Mouse (Mus musculus): ENCODE measurements at regions not wholly inside any gene's neighbourhood (a gene's known extent, or its start where the extent isn't known, plus 50 kb on each side); places are given as distances from the start of the nearest gene placed in this dataset.

DNA sequence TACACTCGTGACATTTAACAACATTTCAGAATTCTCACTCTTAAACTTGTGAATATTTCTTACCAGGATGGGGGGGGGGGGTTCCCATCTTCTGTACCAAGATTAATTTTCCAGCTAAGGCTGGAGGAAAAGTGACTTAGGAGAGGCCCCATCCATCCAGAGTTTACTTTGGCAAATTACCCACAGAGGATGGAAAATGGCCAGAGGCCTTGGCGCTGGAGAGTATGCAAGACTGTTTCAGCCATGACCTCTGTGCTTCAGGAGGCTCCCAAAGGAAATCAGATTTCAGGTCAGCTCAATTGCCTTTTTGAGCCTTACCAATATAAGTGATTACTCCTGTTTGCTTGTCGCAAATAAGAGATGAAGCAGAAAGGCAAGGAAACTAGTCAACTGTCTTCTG, 143.4 kb upstream of the F930015N05Rik start:
- no peak for DNase-seq

GRCm38 (mm10) chr11:64586056-64586455, 149.6 kb upstream of the F930015N05Rik start:
- no peak for DNase-seq

DNA sequence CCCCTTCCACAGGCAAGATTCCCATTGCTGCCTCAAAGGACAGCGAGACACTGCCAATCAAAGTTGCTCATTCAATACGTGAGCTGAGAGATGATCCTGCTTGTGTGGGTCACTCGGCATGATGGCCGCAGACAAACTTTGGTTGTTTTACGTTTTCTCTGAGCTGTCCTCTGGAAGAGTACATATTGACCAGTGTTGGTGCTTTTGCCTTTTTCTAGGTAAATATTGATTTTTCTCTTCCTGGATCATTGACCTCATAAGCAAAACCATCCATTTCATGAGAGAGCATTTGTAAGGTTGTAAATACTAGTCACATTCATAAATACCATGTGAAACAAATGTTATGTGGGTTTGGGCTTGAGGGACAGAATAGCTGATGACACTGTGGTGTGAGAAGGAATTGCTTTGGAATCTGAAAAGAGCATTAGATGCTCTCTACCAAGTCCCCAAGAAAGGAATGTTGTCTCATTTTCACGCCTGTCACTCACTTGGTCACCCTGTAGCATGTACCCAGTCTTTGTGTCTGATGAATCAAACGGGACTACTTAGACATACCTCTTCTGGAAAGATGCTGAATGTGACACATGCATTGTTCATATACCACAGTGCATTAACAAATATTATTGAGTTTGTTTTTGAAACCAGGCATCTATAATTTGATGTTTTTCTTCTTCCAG, 150.7 kb upstream of the F930015N05Rik start:
- DNase-seq, result no peak

GRCm38 (mm10) chr11:64587751-64588600, 151.5 kb upstream of the F930015N05Rik start:
- DNase-seq, result no peak

DNA sequence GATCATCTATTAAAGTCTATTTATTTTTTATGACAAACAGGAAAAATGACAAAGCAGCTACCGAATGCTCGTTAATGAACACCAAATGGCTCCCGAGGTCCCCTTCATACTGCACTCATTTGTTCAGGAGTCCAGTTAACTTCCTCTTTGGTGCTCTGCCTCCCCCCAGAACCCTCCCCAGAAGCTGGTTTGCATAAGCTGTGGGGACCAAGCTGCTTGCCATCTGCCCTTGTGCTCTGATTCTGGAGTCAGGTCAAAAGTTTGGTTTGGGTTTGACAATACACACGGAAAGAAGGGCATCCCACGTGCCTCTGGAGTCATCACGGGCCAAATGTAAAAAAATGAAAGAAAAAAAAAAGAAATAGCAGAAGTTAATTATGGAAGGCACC, 152.1 kb upstream of the F930015N05Rik start:
- DNase-seq, result no peak

- DNase-seq, result no peak
These were observed 152.6 kb upstream of the F930015N05Rik start for GRCm38 (mm10) chr11:64589026-64589425.

DNA sequence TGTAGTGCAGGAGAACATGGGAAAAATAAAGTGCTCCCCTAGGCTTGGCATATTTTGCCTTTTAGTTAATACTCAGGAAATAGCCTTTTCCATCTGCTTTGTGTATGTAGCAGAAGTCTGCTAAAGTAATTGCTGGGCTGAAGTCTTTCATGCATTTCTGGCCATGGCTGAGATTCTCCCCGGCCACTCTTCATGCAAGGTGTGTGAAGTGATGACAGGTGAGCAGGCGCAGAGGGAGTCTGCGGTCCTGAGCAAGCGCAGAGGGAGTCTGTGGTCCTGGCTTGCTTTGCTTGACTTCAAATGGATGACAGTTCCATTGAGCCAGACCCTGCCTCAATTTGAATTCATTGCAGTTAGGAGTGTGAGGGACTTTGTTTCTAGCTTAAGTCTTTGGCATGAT, 153.6 kb upstream of the F930015N05Rik start:
- DNase-seq, result no peak

DNA sequence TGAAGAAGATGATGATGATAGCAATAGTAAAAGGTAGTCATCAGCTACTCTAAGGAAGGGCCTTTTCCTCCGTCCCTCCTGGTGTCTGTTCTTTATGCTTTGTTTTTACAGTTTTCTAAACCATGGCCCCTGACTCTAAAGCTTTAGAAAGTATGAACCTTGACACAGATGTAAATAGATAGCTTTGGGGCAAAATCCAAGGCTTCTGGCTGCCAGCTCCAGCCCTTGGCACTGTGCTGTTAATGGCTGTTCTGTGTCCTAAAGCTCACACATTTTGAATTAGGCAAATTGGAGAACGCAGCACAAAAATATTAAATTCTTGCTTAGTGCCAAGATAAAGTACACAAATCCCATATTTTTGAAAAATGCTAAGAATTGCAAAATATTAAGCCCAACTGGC, 155.8 kb upstream of the F930015N05Rik start:
- no peak for DNase-seq

- DNase-seq, result no peak
These were observed 160.9 kb upstream of the F930015N05Rik start for GRCm38 (mm10) chr11:64597305-64597704.

DNA sequence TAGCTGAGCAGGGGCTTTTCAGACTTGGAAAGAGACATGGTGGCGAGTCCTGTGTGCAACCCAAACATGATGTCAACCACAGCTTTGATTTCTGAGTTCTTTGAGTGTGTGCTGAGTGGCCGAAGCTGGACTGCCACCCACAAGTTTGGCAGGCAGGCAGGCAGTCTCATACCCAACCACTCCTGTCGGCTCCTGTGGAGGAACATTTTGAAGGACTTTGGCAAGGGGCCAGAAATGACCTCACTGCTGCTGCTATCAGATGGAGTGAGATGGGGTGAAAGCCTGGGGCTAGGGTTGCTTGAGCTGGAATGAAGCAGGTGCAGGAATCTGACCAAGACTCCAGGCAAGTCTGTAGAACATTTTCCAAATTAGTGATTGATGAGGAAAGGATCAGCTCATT, 162.7 kb upstream of the F930015N05Rik start:
- DNase-seq, result no peak

DNA sequence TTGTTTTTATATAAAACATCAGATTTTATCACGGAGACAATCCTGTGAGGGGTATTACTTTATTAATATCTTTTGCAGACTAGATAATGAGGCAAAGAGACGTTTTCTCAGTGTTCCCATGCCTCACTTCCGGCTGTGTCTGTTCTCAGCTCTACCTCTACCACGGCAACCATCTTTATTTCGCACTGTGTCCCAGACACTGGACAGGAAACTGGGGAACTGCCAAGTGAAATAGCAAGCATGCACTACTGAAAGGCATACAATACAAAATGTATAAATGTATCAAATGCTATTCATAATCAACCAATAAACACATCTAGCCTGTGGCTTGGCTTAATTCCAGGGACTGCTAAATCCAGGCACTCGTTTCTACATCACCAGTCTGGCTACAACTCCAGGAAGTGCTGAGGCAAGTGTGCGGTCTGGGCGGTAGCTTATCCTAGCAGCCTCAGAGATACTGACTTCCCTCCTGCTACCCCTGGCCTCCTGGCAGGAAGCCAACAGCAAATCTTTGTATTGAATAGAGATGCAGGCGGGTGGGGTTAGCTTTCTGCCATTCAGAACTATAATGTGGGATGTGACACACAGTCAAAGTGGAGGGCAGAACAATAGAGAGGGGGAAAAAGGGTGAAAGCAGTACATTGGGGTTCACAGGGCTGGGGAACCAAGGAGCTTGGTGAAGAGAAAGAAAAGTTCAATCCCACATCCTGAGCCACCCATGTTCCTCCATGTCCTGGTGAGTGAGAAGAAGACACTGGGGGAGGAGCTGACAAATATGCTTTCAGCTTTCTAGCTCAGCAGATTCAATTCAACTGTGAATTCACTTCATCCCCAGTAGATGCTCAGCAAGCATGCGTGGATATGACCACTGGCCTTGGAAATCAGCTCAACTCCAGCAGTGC, 164.0 kb upstream of the F930015N05Rik start:
- peak; percentile 3 for DNase-seq

GRCm38 (mm10) chr11:64609043-64609442, 172.6 kb upstream of the F930015N05Rik start:
- no peak for DNase-seq

DNA sequence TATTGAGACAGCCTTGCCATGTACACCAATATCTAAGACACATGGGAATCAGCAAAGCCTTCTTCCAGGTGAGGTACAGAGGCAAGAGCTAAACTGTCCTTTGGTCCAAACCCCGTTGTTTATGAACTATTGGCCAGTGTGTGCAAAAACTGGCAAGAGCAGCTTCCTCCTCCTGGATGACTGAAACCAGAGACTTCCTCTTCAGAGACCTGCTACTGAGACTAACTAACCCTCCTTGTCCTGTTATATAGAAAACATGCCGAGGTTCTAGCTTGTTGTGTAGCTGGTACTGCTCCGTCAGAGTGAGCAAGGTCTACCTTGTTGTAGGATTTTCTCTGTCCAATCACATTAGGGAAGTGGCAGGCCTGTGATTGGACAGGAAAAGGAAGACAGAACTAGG, 174.3 kb upstream of the F930015N05Rik start:
- DNase-seq, result no peak

DNA sequence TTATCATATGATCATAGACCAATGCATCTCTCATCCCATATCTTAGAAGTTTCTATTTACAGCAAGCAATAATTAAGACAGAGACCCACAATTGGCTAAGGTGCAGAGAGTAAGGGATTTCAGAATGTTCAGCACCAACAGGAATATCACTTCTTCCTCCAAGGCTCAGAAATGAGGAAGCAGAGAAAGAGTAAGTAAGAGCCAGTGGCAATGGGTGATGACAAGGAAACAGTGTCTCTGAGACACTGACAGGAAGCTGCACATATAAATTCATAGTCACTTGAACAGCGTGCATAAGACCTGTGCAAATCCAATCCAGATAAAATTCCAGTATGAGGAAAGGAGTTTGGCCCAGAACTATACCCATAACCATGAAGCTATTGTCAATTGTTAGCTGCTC, 178.7 kb upstream of the F930015N05Rik start:
- DNase-seq, result no peak

- no peak for DNase-seq
These were observed 182.4 kb upstream of the F930015N05Rik start for GRCm38 (mm10) chr11:64618631-64619385.

DNA sequence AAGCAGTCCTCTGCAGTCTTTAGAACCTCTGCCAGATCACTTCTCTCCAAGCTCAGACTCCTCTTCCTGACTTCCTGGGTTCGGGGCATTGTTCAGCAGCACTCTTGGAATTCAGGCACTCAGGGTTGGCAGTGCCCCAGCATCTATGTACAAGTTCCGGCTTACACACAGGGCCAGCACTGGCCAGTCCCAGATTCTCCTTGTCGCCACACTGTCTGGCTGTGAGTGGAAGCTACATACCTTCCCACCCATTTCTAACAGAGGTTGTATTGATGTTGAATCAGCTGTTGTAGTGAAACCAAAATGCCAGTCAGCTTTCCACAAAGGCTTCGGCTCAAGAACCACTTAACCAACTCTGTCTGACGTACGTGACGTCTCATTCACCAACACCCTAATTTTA, 190.7 kb upstream of the F930015N05Rik start:
- DNase-seq, result no peak

DNA sequence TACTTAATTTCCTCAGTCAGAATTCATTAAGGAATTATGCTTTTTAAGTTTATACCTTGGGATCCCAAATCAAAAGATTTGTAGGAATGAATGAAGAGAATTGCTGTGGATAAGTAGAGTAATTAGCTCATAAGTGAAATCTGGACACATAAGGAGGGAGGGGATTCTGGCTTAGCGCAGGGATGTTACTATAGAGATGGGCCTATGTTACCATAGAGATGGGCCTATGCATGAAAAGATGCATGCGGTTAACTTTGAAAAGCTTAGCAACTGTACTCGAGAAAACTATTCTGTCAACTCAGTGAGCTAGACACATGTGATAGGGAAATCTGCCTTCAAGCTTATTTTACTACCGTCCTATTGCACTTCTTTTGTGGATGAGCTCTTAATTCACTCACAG, 204.5 kb upstream of the F930015N05Rik start:
- no peak for DNase-seq

DNA sequence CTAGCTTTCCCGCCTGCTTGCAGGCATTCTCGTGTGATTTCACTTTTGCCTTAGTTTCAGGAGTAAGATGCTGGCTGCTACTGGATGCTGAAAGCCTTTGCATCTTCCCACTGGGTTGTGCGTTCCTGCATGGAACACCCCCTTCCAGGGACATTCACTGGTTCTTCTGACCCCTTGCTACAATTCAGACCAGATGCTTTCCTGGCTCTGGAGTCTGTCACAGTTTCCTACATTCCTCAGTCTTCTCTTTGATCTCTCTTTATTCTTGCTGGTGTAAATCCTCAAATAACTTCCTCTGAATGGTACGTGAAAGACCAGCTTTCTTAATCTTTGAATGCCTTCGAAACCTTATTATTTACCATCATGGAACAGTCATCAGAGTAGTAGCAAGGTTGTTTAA, 206.7 kb upstream of the F930015N05Rik start:
- DNase-seq, result no peak

- DNase-seq, result no peak
These were observed 211.5 kb upstream of the F930015N05Rik start for GRCm38 (mm10) chr11:64647938-64648337.

DNA sequence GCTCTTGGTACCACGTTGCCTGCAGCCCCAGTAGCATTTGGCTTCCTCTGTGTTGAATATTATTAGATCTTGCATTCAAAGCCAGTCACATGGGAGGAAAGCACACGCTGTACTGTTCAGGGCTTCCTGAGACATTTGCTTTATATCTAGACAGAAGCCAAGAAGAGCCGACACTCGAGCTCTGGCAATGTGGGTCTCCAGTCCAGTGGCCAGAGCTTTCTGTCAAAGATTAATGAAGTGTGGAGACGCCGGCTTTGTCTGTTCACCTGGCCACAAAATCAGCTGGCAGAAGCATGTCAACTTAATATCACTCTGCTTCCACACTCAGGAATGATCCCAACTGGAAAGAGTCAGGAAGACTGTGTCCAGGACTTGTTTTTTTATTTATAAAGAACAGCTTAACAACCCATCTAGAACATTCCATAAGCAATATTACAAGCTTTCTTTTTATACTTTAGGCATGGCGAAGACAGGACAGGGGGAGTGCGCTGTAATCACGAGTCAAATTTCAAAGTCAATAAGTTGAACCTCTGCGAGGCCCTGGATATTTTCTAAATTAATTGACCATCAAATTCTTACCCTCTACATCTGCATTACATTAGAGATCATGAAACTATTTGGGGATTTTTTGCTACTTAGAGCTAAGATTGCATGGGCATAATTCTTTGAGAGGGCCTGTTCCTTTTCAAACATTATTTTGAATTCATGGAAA, 214.3 kb upstream of the F930015N05Rik start:
- DNase-seq, result no peak

- no peak for DNase-seq
These were observed 216.4 kb upstream of the F930015N05Rik start for GRCm38 (mm10) chr11:64652811-64653210.

DNA sequence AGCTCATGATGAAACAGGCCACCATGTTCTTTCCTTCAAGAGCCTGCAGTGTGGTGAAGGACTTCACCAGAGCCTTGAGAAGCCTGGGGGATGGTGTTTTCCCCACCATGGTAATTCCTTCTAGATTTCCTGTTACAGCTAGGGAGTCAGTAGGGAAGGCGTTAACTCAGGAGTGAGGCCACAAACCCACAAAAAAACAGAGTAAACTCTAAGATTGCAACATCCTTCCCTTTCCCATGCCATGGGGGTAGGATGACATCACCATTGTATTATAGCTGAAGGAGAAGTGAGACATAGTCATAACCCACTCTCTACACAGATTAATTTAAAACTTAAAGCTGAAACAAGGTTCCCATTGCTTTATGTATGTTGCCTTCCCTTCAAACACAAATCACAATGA, 218.7 kb upstream of the F930015N05Rik start:
- no peak for DNase-seq

Data from thymus, postnatal 25 days (tissue).